Mouse (Mus musculus) liver, adult 2 months (tissue): ENCODE measurements at regions not wholly inside any gene's neighbourhood (a gene's known extent, or its start where the extent isn't known, plus 50 kb on each side); places are given as distances from the start of the nearest gene placed in this dataset.

ENCODE experiments used
- DNase-seq: peaks from one replicate; pipeline ENCODE4 v3.0.0-alpha.2; 2011; ENCODE audit warnings: low read depth, low spot score; ENCODE audit errors: extremely low read depth
- H3K27ac ChIP-seq: fragments of 200-500 bp; replicated peaks from 2 replicates; pipeline ENCODE4 v1.5.1; 2012; ENCODE audit warnings: low read depth, mild to moderate bottlenecking, control low read depth, inconsistent platforms, low read length; ENCODE audit not compliant: insufficient read depth
- H3K27me3 ChIP-seq: fragments of 200-500 bp; 2 replicates; pipeline ENCODE4 v1.6.1; 2012; ENCODE audit warnings: mild to moderate bottlenecking, moderate library complexity, low read length, inconsistent platforms; ENCODE audit not compliant: control insufficient read depth, insufficient read depth
- H3K36me3 ChIP-seq: fragments of 200-500 bp; 2 replicates; pipeline ENCODE4 v1.6.1; 2012; ENCODE audit warnings: low read length, inconsistent platforms; ENCODE audit not compliant: control insufficient read depth, insufficient read depth
- H3K4me1 ChIP-seq: fragments of 200-500 bp; 2 replicates; pipeline ENCODE4 v1.6.1; 2011; ENCODE audit warnings: low read length; ENCODE audit not compliant: control insufficient read depth, insufficient read depth
- H3K4me3 ChIP-seq: fragments of 200-500 bp; 2 replicates; pipeline ENCODE4 v1.5.1; 2011; ENCODE audit warnings: low read depth, mild to moderate bottlenecking, control low read depth, low read length, moderate library complexity; ENCODE audit not compliant: insufficient read depth
- H3K79me2 ChIP-seq: fragments of 200-500 bp; 2 replicates; pipeline ENCODE4 v1.6.1; 2012; ENCODE audit warnings: inconsistent platforms, mild to moderate bottlenecking, low read length, moderate library complexity; ENCODE audit not compliant: control insufficient read depth, insufficient read depth
- H3K9ac ChIP-seq: fragments of 200-500 bp; 2 replicates; pipeline ENCODE4 v1.6.1; 2012; ENCODE audit warnings: low read depth, mild to moderate bottlenecking, control low read depth, inconsistent platforms, low read length
- CTCF ChIP-seq: fragments of 200-500 bp; IDR thresholded peaks from 2 replicates; pipeline ENCODE4 v1.5.1; 2011; ENCODE audit warnings: low read depth, low read length, control low read depth
- POLR2A ChIP-seq: fragments of 200-500 bp; IDR thresholded peaks from 2 replicates; pipeline ENCODE4 v1.6.1; 2011; ENCODE audit warnings: low read length, control low read depth; ENCODE audit not compliant: insufficient read depth; ENCODE audit errors: extremely low read depth
- whole genome bisulfite sequencing: fragments of 180-500 bp; shearing (Covaris S2); methylation state at CpG from one replicate; pipeline ENCODE4 v1.1.7; 2018; 5-methylcytosine and 5-hydroxymethylcytosine counted together

DNA sequence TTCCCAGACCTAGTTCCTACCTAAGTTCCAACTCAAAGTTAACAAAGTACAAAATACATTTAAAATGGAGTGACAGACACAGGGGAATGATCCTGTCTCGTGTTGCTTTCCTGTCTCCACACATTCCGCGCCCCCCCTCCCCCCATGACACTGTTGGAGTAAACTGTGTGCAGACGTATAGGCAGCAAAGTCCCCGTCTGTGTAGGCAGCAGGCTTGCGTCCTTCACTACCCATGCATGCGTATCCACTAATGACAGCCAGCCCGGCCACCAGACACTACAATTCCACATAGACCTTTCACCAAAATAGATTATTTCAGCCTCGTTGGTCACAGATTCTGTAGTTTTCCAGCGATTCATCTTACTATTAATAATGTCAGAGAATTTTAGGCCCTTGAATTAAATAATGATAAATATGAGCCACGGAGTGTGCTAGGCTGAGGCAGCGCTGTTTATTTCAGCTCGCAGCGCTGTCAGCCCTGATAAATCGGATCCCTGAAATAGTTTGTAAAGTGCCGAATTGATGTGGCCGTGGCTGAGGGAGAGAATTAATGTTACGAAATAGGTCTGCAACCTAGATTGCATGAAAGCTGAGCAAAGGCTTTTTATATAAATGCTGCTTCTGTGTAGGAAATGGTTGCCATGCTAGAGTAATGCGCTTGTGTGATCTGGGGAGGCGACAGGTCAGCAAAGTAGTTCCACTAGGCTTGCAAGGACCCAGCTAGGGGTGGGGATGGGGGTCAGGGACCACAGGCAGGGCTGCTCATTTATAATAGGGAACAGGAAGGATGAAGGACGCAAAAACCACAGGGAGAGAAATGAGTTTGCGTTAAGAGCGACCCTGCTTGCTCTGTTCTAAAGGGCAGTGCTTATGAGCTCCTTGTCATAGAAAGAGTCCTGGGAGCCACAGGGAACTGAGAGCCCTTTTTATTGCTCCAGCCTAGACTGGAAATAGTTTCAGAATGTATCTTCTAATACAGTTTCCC lies 336.7 kb upstream of the Pfkp start:
- no peaks in the 10 kb centered on the region for H3K27me3 ChIP-seq
- TF ChIP-seq POLR2A (no peak), CTCF (no peak)
- no peak overlapping the region for H3K27ac ChIP-seq
- no peaks in the 10 kb centered on the region for H3K79me2 ChIP-seq
- DNase-seq: no peak
- H3K9ac ChIP-seq: no peak overlapping the region
- 78% methylated on average over 23 of the region's 23 CpGs for WGBS
- no peak overlapping the region for H3K4me3 ChIP-seq
- H3K4me1 ChIP-seq: no peaks in the 10 kb centered on the region
- no peaks in the 10 kb centered on the region for H3K36me3 ChIP-seq

DNA sequence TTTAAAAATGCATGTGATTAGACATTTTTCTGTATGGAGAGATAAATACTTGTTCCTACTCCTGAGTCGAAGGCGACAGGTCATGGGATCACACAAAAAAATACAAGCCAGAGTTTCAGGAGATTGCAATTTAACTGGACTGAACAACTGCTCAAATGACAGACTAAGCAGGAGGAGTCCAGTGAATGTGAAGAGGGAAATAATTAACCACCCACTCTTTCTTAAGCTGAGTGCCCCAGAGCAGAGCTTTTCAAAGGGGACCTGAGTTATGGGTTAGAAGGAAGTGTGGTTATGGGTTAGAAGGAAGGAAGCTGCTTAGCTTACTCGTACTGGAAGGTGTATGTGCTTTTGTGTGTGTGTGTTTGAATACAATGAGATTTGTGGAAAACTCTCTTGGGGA lies 307.1 kb upstream of the Pfkp start:
- Histone ChIP-seq H3K9ac (no peak overlapping the region), H3K36me3 (no peaks in the 10 kb centered on the region), H3K27ac (no peak overlapping the region), H3K4me1 (no peaks in the 10 kb centered on the region), H3K79me2 (no peaks in the 10 kb centered on the region), H3K4me3 (no peak overlapping the region), H3K27me3 (no peaks in the 10 kb centered on the region)
- no peak for DNase-seq
- TF ChIP-seq POLR2A (no peak), CTCF (no peak)
- WGBS: 70% methylated on average over 3 of the region's 3 CpGs

DNA sequence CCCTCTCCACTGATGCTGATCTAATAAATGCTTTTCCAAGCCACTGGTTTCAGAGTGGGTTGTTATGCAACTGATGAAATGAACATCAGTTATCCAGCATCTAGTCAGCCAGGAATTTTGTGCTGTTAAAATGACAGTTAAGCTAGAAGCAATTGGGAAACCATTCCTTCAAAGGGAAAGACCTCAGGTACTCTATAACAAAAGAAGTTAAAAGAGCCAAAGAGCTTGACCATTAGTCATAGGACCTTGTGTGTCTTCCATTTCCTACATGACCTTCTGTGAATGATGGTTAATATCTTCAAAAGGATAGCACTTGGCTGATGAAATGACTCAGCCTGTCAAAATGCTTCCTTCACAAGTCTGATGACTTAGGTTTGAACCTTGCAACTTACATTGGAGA lies 275.6 kb upstream of the Pfkp start:
- H3K9ac ChIP-seq: no peak overlapping the region
- H3K27ac ChIP-seq: no peak overlapping the region
- no peaks in the 10 kb centered on the region for H3K27me3 ChIP-seq
- TF ChIP-seq CTCF (no peak), POLR2A (no peak)
- H3K4me1 ChIP-seq: no peaks in the 10 kb centered on the region
- no peaks in the 10 kb centered on the region for H3K36me3 ChIP-seq
- DNase-seq: no peak
- H3K4me3 ChIP-seq: no peak overlapping the region
- H3K79me2 ChIP-seq: no peaks in the 10 kb centered on the region

DNA sequence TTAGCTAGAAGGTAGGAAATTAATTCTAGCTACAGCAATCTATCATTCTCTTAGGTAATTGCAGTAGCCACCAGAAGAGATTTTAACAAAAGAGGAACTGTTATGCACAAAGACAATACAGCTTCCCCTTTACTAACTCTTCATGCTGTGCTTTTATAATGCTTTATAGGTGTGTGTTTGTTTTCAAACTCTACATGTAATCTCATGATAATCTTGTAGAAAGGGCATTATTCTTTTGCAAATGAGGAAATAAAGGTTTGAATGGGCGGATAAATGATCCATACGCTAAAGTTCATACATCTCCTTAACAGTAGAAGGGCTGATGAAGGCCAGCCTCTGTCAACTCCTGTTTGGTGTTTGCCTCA lies 273.8 kb upstream of the Pfkp start:
- H3K36me3 ChIP-seq: no peaks in the 10 kb centered on the region
- H3K79me2 ChIP-seq: no peaks in the 10 kb centered on the region
- DNase-seq: no peak
- WGBS: 54% methylated on average over 2 of the region's 2 CpGs
- no peaks in the 10 kb centered on the region for H3K4me1 ChIP-seq
- no peak overlapping the region for H3K27ac ChIP-seq
- H3K9ac ChIP-seq: no peak overlapping the region
- H3K4me3 ChIP-seq: no peak overlapping the region
- no peak for TF ChIP-seq CTCF
- no peaks in the 10 kb centered on the region for H3K27me3 ChIP-seq

DNA sequence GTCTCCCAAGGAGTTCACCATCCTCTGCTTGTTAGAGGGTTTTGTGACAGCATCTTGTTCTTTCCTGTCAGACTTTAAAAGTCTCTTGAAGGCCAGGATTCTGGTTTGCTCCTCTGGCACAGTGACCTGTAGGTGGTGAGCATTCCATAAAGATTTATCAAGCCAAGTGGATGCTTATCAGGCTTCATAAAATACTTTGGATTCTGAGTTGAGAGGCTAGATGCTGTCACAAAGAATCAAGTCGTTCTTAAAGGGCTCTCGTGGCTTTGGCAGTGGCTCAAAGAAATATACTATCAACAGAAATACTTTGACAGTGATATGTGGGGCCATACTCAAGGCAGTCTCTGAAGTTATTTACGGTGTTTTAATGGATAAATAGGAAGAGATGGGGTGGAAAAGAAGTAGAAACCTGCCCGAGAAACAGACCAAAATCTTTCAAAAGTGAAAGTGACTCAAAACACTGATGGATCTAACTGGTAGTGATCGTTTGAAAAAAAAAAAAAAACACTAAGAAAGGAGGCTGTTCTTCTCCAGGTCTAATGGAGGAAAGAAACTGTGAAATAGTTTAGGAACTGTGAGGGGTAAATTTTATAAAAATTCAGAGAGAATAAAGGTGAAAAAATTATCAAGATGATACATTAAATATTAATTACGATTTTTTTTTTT lies 273.2 kb upstream of the Pfkp start:
- 51% methylated on average over 6 of the region's 6 CpGs for WGBS
- no peaks in the 10 kb centered on the region for H3K79me2 ChIP-seq

DNA sequence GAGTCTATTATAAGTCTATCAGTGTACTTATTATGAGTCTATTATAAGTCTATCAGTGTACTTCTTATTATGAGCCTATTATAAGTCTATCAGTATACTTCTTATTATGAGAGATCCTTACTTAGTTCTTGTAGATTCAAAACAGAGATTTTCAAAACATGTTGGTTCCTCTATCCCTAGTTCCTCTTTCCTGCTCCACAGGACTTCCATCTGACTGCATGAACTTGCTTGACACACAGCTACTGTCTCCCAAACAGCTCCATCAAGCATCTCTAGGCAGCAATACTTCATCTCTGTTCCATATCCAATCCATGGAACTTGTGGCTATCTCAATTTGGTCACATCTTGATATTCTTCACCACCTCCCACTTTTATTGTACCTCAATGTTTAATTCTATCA lies 257.4 kb upstream of the Pfkp start:
- Histone ChIP-seq H3K27ac (no peak overlapping the region), H3K36me3 (no peaks in the 10 kb centered on the region), H3K79me2 (no peaks in the 10 kb centered on the region), H3K4me3 (no peak overlapping the region), H3K9ac (no peak overlapping the region), H3K4me1 (no peaks in the 10 kb centered on the region), H3K27me3 (no peaks in the 10 kb centered on the region)
- DNase-seq: peak; percentile 15
- no peak for TF ChIP-seq POLR2A

More for the DNA sequence above, 273.2 kb upstream of the Pfkp start:
- Histone ChIP-seq H3K36me3 (no peaks in the 10 kb centered on the region), H3K4me1 (no peaks in the 10 kb centered on the region), H3K9ac (no peak overlapping the region), H3K4me3 (no peak overlapping the region), H3K27ac (no peak overlapping the region), H3K27me3 (no peaks in the 10 kb centered on the region)
- DNase-seq: no peak
- TF ChIP-seq POLR2A (no peak), CTCF (no peak)
